Mouse (Mus musculus): ENCODE data around the gene Gabpb2. TPM values are rescaled to one million over a fixed set of nuclear protein-coding genes. Genes with fewer than 3 reads are reported as not detected.

Gabpb2 gene
- polyA plus RNA-seq, 1 experiment from 2014 or later, result 11.6 TPM

DNA sequence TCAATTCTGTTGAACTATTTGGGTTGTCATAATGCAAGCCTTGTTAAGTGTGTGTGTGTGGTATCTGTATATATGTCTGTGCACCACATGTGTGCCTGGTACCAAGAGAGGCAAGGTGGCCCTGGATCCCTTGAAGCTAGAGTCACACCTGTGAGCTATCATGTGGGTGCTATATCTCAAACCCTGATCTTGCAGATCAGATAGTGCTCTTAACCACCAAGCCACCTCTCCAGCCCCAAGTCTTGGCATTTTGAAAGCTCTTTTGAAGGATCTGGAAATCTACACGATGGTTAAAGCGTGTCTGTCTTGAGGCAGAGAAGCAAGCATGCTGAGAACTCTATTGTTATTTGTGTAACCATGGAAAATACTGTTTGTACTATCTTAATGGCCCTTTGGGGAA, 7.1 kb downstream of the Gabpb2 start:
- H3K27ac ChIP-seq (replicated peaks), result no peak overlapping the region
- H3K4me2 ChIP-seq (replicated peaks), result no peak overlapping the region
- H3K4me3 ChIP-seq, result no peak overlapping the region
- peaks cover 59% of the 10 kb centered on the region for H3K36me3 ChIP-seq
- no peak overlapping the region for H3K9ac ChIP-seq (replicated peaks)
- no peak for ATAC-seq (ENCODE audit: low FRiP score, low read depth)
- H3K4me1 ChIP-seq, result no peaks in the 10 kb centered on the region
- no peaks in the 10 kb centered on the region for H3K27me3 ChIP-seq
- WGBS, result 50% methylated on average over 2 of the region's 2 CpGs
- H3K9me3 ChIP-seq, result no peaks in the 10 kb centered on the region

DNA sequence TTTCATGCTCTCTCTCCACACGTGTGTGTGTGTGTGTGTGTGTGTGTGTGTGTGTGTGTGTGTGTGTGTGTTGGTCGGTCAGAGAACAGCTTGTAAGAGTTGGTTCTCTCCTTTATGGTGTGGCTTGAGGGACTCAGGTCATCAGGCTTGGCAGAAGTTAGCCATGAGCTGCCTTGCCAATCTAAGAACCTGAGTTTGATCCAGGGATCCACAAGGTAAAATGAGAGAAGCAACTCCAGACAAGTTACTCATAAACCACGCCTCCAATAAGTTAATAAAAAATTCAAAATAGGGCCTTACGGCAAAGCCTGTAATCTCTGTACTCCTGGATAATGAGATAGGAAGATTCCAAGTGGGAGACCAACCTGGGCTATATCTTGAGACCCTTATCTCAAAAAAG, 9.4 kb downstream of the Gabpb2 start:
- Histone ChIP-seq H3K9ac (replicated peaks) (no peak overlapping the region), H3K4me3 (no peak overlapping the region), H3K27ac (replicated peaks) (no peak overlapping the region), H3K9me3 (no peaks in the 10 kb centered on the region), H3K36me3 (peaks cover 63% of the 10 kb centered on the region), H3K27me3 (no peaks in the 10 kb centered on the region), H3K4me1 (no peaks in the 10 kb centered on the region), H3K4me2 (replicated peaks) (no peak overlapping the region)
- no peak for ATAC-seq (ENCODE audit: low FRiP score, low read depth)
- 90% methylated on average over 4 of the region's 4 CpGs for WGBS

DNA sequence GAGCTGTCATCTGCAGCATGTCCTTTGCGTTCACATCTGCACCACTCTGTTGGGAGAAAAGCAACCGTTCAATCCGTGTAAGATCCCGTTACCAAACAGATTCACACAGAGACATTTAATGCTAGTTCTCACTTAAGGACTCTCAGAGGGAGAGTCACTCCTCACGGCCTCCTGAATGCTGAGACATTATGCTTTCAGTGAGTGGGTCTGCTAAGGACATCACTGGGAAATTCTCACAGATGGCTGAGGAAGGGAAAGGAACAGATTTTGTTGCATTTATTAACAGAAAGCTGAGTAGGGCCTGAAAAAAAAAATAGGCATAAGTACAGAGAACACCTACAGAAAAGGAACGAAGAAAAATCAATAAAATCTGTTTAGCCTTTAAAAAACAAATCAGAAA, 13.8 kb downstream of the Gabpb2 start:
- no peaks in the 10 kb centered on the region for H3K27me3 ChIP-seq
- H3K27ac ChIP-seq (replicated peaks), result no peak overlapping the region
- no peak for ATAC-seq (ENCODE audit: low FRiP score, low read depth)
- H3K36me3 ChIP-seq, result peaks cover 81% of the 10 kb centered on the region
- H3K4me1 ChIP-seq, result no peaks in the 10 kb centered on the region
- H3K9me3 ChIP-seq, result no peaks in the 10 kb centered on the region
- no peak overlapping the region for H3K4me3 ChIP-seq
- H3K4me2 ChIP-seq (replicated peaks), result no peak overlapping the region
- 91% methylated on average over 6 of the region's 6 CpGs for WGBS
- H3K9ac ChIP-seq (replicated peaks), result no peak overlapping the region

DNA sequence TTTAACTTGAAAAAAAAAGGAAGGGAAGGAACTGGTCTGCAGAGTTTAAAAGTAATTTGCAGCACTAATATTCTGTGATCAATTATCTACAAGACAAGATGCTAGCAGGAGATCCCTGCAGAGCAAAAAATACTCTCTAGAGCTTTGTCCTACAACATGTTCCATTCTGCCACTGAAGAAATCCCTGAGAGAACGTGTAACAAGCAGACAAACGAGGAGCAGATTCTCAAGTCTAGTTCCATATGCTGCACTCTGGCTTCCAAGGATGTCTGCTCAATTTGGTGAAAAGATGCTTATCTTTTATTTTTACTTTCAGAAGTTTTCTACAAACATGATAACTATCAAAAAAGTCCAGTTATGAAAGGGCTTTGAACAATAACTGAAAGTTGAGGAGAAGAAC, 17.2 kb downstream of the Gabpb2 start:
- WGBS, result 81% methylated on average over 2 of the region's 2 CpGs
- no peak overlapping the region for H3K27ac ChIP-seq (replicated peaks)
- no peaks in the 10 kb centered on the region for H3K4me1 ChIP-seq
- H3K36me3 ChIP-seq, result peaks cover 87% of the 10 kb centered on the region
- no peaks in the 10 kb centered on the region for H3K9me3 ChIP-seq
- H3K4me2 ChIP-seq (replicated peaks), result no peak overlapping the region
- ATAC-seq (ENCODE audit: low FRiP score, low read depth), result no peak
- H3K27me3 ChIP-seq, result no peaks in the 10 kb centered on the region
- H3K9ac ChIP-seq (replicated peaks), result no peak overlapping the region
- H3K4me3 ChIP-seq, result no peak overlapping the region

DNA sequence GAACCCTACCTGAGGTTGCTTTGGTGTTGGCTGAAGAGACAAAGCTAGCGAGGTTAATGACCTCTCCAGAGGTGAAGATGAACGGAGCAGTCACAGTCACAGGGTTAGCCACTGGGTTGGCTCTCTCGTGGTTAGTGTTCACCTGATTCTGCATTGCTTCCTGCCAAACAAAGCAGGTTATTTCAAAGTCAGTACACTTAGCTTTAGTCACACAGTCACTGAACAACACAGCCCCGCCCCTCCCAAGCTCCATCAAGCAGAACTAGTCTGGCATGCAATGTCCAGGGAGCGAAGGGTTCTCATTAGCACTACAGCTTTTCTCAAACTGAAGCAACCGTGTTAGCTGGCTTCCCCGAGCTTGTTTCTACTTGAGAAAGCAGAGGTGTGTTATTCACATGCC, 17.6 kb downstream of the Gabpb2 start:
- H3K27ac ChIP-seq (replicated peaks), result no peak overlapping the region
- H3K9ac ChIP-seq (replicated peaks), result no peak overlapping the region
- H3K27me3 ChIP-seq, result no peaks in the 10 kb centered on the region
- H3K4me2 ChIP-seq (replicated peaks), result no peak overlapping the region
- H3K4me1 ChIP-seq, result no peaks in the 10 kb centered on the region
- H3K36me3 ChIP-seq, result peaks cover 87% of the 10 kb centered on the region
- WGBS, result 70% methylated on average over 7 of the region's 7 CpGs
- H3K9me3 ChIP-seq, result no peaks in the 10 kb centered on the region
- ATAC-seq (ENCODE audit: low FRiP score, low read depth), result no peak
- H3K4me3 ChIP-seq, result no peak overlapping the region

DNA sequence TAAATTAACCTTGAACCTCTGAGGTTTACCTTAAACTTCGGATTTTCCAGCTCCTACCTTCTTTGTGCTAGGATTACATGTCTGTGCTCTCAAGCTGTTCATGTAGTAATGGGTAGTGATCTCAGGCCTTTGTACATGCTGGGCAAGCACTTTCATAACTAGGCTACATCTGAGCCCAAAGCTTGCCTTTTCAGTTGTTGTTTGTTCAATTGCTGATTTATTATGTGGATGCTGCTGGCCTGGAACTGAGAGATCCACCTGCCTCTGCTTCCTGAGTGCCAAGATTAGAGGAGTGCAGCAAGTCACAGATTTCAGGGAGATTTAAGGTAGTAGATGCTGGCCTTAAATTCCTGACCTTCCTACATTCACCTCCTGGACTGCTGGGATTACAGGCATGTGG, 18.6 kb downstream of the Gabpb2 start:
- no peak overlapping the region for H3K4me3 ChIP-seq
- no peak overlapping the region for H3K27ac ChIP-seq (replicated peaks)
- no peak overlapping the region for H3K4me2 ChIP-seq (replicated peaks)
- ATAC-seq (ENCODE audit: low FRiP score, low read depth), result no peak
- no peak overlapping the region for H3K9ac ChIP-seq (replicated peaks)
- peaks cover 86% of the 10 kb centered on the region for H3K36me3 ChIP-seq
- no peaks in the 10 kb centered on the region for H3K9me3 ChIP-seq
- H3K27me3 ChIP-seq, result no peaks in the 10 kb centered on the region
- WGBS, result 79% methylated on average over 1 of the region's 1 CpGs
- no peaks in the 10 kb centered on the region for H3K4me1 ChIP-seq

DNA sequence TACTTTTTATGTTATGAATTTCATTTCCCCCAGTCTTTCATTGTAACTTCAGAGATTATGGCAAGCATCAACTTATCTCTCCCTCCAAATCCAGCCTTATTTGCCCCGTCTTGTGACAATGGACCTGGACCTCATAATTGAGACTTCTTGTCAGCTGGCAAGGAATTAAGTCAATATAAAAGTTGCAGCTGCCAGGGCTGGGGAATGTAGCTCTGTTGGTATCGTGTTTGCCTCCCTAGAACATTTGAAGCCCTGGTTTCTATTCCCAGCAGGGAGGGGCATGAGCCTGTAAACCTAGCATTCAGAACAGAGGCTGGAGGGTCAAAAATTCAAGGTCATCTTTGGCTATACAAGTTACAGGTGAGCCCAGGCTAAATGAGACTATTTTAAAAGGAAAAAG, 21.9 kb downstream of the Gabpb2 start:
- Histone ChIP-seq H3K4me1 (no peaks in the 10 kb centered on the region), H3K4me2 (replicated peaks) (no peak overlapping the region), H3K9me3 (no peaks in the 10 kb centered on the region), H3K36me3 (peaks cover 75% of the 10 kb centered on the region), H3K4me3 (no peak overlapping the region), H3K27me3 (no peaks in the 10 kb centered on the region), H3K9ac (replicated peaks) (no peak overlapping the region), H3K27ac (replicated peaks) (no peak overlapping the region)
- whole genome bisulfite sequencing, result 88% methylated on average over 2 of the region's 2 CpGs
- ATAC-seq (ENCODE audit: low FRiP score, low read depth), result no peak

DNA sequence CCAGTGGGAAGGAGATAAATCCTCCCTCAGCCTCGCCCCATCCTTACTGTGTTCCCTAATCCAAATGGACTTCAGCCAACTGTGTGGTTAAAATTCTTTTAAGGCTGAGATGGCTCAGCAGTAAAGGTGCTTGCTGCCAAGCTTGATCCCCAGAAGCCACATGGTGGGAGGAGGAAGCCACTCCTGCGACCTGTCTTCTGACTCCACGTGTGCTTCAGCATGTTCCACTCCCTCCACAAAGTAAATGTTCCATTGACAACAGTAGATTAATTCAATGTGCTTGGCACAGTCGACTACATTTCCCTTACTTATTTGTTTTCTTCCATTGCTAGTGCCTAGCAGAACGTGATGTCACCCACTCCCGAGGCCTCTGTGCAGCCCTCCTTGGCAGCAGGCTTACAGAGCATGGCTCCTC, 23.0 kb downstream of the Gabpb2 start:
- no peaks in the 10 kb centered on the region for H3K9me3 ChIP-seq

DNA sequence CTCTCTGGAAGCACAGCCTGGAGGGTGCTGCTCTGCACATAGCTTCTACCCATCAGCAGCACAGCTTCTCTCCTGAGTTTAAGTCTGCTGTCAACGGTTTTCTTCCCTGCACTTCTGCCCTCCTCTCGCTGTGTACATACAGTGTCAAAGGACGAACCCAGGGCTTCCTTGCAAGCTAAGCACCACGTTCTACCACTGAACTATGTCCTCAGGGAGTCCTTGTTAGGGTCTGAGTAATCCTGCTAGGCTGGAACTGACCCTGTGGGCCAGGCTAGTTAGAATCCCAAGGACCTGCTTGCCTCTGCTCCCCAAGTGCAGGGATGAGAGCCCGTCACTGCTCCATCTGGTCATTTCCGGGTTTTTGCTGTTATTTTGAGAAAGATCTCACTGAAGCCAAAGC, 30.8 kb downstream of the Gabpb2 start:
- ATAC-seq (ENCODE audit: low FRiP score, low read depth), result no peak
- 86% methylated on average over 6 of the region's 6 CpGs for WGBS
- no peak overlapping the region for H3K4me3 ChIP-seq
- no peaks in the 10 kb centered on the region for H3K27me3 ChIP-seq
- H3K9ac ChIP-seq (replicated peaks), result no peak overlapping the region
- no peak overlapping the region for H3K4me2 ChIP-seq (replicated peaks)
- peaks cover 74% of the 10 kb centered on the region for H3K36me3 ChIP-seq
- H3K27ac ChIP-seq (replicated peaks), result no peak overlapping the region
- H3K4me1 ChIP-seq, result no peaks in the 10 kb centered on the region
- no peaks in the 10 kb centered on the region for H3K9me3 ChIP-seq

More for the DNA sequence above, 23.0 kb downstream of the Gabpb2 start:
- no peak for ATAC-seq (ENCODE audit: low FRiP score, low read depth)
- 89% methylated on average over 6 of the region's 6 CpGs for WGBS
- peaks cover 74% of the 10 kb centered on the region for H3K36me3 ChIP-seq
- H3K9ac ChIP-seq (replicated peaks), result no peak overlapping the region
- H3K27ac ChIP-seq (replicated peaks), result no peak overlapping the region
- H3K4me1 ChIP-seq, result no peaks in the 10 kb centered on the region
- no peaks in the 10 kb centered on the region for H3K27me3 ChIP-seq
- H3K4me2 ChIP-seq (replicated peaks), result no peak overlapping the region
- H3K4me3 ChIP-seq, result no peak overlapping the region

DNA sequence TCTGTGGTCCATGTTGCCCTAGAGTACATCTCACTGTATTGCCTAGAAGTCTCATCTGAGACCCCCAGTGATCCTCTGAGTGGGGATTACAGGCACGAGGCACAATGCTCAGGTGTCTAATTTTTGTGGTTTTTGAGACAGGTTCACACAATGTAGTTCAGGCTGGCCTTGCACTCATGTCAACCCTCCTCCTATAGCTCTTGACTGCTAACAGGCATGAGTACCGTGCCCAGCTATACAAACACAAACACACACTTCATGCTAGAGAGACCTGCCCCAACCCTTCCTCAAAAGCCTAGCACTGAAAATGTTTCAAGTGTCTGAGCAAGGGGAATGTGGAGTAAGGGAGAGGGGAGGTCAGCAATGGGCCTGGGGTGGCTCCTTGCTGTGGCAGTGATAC, 31.6 kb downstream of the Gabpb2 start:
- Histone ChIP-seq H3K9ac (replicated peaks) (no peak overlapping the region), H3K27me3 (no peaks in the 10 kb centered on the region), H3K36me3 (peaks cover 69% of the 10 kb centered on the region), H3K4me1 (no peaks in the 10 kb centered on the region), H3K4me3 (no peak overlapping the region), H3K9me3 (no peaks in the 10 kb centered on the region), H3K27ac (replicated peaks) (no peak overlapping the region), H3K4me2 (replicated peaks) (no peak overlapping the region)
- WGBS, result 93% methylated on average over 2 of the region's 2 CpGs
- no peak for ATAC-seq (ENCODE audit: low FRiP score, low read depth)

DNA sequence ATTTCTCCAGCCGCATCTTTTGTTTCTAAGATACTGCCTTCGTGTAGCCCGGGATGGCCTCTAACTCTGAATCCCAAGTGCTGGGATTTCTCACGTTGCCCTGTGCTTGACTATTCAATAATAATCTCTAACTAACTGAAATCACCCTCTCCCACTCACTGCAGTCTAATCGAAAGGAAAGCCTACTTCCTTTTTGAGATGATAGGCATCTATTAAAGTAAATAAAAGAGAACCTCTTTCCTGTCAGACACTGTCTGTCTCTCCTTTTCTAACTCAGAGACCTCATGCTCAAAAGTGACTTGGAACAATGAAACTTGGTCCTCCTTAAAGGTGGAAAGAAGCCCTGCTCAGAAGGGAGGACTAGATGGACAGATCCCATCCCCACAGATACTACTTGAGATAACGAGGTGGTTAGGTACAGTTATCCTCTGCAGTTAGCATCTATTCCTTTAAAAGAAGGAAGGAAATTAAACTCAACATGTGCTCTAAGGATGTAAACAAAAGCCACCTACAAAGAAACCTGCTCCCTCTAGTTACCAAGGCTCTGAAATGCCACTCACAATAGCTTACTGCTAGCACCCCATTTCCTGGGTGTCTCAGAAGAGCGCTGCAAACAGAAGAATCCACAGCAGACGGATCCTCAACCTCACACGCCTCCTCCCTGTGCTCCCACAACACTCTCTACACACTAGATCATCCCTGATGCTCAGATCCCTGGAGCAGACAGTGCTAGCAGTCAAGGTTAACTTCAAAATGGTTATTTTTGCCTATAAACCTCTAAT, 32.7 kb downstream of the Gabpb2 start:
- Histone ChIP-seq H3K4me1 (no peaks in the 10 kb centered on the region), H3K9ac (replicated peaks) (no peak overlapping the region), H3K4me2 (replicated peaks) (no peak overlapping the region), H3K27me3 (no peaks in the 10 kb centered on the region), H3K9me3 (no peaks in the 10 kb centered on the region), H3K27ac (replicated peaks) (no peak overlapping the region), H3K36me3 (peaks cover 64% of the 10 kb centered on the region), H3K4me3 (no peak overlapping the region)
- ATAC-seq (ENCODE audit: low FRiP score, low read depth), result no peak
- 94% methylated on average over 9 of the region's 9 CpGs for WGBS

DNA sequence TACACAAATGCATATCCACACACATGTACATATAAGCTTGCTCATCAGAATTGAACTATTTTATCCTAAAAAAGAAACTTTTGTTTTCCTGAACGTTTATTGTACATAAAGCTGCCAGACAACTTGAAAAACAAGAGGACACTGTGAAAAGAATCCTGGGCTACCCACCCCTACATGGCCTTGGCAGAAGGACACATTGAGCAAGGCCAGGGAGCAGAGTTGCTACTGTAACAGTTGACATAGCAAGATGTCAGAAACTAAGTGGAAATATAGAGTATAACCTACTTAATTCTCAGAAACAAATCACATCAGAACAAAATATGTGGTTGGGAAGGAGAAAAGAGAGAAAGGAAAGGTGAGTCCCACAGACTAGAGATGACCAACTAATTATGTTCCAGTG, 35.9 kb downstream of the Gabpb2 start:
- H3K36me3 ChIP-seq, result peaks cover 33% of the 10 kb centered on the region

DNA sequence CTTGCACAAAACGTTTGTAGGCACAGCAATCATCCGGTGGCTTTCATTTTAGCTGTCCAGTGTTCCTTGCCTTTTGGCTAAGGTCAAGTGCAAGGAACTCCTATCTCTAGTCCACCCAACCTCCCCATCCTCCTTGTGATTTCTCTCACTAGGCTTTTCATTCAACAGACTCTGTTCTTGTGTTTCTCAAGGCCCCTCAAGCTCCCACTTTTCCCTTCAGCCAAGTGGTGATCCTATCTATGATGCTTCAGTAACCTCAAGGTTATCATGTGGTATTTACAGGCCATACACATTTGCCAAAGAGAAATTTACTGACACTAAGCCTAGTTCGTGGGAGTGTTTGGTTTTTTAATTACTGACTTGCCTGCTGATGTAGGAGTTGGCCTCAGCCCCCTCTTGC, 37.8 kb downstream of the Gabpb2 start:
- Histone ChIP-seq H3K4me1 (no peaks in the 10 kb centered on the region), H3K4me3 (no peak overlapping the region), H3K9me3 (no peaks in the 10 kb centered on the region), H3K27ac (replicated peaks) (no peak overlapping the region), H3K4me2 (replicated peaks) (no peak overlapping the region), H3K9ac (replicated peaks) (no peak overlapping the region), H3K27me3 (no peaks in the 10 kb centered on the region), H3K36me3 (peaks cover 19% of the 10 kb centered on the region)
- 73% methylated on average over 3 of the region's 3 CpGs for WGBS
- ATAC-seq (ENCODE audit: low FRiP score, low read depth), result no peak

More for the DNA sequence above, 35.9 kb downstream of the Gabpb2 start:
- no peak overlapping the region for H3K4me3 ChIP-seq
- WGBS, result 52% methylated on average over 1 of the region's 1 CpGs
- H3K4me2 ChIP-seq (replicated peaks), result no peak overlapping the region
- H3K9me3 ChIP-seq, result no peaks in the 10 kb centered on the region
- no peak overlapping the region for H3K9ac ChIP-seq (replicated peaks)
- no peaks in the 10 kb centered on the region for H3K27me3 ChIP-seq
- H3K4me1 ChIP-seq, result no peaks in the 10 kb centered on the region
- no peak overlapping the region for H3K27ac ChIP-seq (replicated peaks)
- no peak for ATAC-seq (ENCODE audit: low FRiP score, low read depth)

All from midbrain, embryonic 12.5 days (tissue).